Mouse (Mus musculus) brain, embryonic 14.5 days (tissue): ENCODE results near the gene Slc44a2.

Experiments used
- CTCF ChIP-seq: fragments of 200-500 bp; IDR thresholded peaks from 2 replicates; pipeline ENCODE4 v1.5.1; 2012; ENCODE audit warnings: inconsistent platforms, mild to moderate bottlenecking, moderate library complexity, borderline replicate concordance; ENCODE audit not compliant: insufficient read depth, insufficient read length; ENCODE audit errors: extremely low read depth
- POLR2A ChIP-seq: fragments of 200-500 bp; IDR thresholded peaks from 2 replicates; pipeline ENCODE4 v1.6.1; 2012; ENCODE audit warnings: mild to moderate bottlenecking, inconsistent platforms, borderline replicate concordance; ENCODE audit not compliant: poor library complexity, insufficient read depth, insufficient read length, severe bottlenecking; ENCODE audit errors: extremely low read depth

GRCm38 (mm10) chr9:21380868-21381267, 60.4 kb downstream of the Slc44a2 start:
- TF ChIP-seq CTCF (no peak), POLR2A (no peak)
